Mouse (Mus musculus) G1E-ER4 (cell line): ENCODE data around the gene Snapc1. TPM values are rescaled to one million over a fixed set of nuclear protein-coding genes. Genes with fewer than 3 reads are reported as not detected.

ENCODE experiments used
- GATA1 ChIP-seq: IDR thresholded peaks from one replicate; pipeline ENCODE4 v1.8.0; 2012; ENCODE audit warnings: low read length, inconsistent platforms
- polyA plus RNA-seq: library from polyadenylated mRNA; stranded (reverse); fragments of >175 nt; gene quantifications from 2 replicates; pipeline ENCODE4 v1.2.3, GENCODE M21; 2012

The Snapc1 gene
- 5.2 and 6.6 TPM in 2 replicates for polyA plus RNA-seq

DNA sequence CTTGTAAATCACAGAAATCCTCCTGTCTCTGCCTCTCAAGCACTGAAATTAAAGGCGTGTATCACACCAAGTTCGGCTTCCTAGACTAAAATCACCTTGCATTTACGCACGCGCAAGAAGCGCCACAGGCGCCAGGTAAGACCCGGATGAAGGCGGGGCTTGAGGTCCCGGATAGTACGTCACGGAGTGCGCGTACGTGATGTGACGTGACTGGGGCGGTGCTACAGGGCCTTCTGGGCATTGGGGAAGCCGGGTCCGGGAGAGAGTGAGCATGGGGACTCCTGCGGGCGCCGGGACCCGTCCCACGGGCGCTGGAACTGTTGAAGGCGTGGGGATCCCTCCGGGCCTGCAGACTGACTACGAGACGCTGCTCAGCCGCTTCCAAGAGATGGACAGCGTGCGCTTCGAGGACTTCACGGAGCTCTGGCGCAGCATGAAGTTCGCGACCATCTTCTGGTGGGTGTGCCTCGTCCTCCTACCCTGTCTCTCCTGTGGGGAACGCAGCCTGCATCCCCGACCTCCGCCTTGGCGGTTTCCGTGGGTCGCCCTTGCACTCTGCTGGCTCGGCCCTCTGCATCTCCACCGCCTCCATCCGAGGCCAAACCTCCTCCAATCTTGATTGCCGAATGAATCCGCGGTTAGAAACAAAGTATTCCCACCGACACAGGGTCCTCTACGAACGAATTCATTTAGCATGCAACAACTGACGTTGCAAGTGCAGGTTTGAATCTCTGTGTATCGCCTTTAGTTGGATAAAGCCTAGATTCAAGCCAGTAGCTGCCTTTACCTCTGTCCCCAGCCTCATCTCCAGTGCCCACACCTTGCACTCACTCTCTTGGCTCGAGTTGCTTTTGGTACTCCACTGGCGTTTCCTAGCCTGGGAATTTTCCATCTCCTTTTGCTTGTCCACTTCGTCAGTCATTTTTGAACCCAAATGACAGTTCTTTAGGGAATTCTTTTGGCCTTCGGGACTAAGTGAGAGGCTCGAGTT, at the start of gene Snapc1:
TSS of gene Snapc1 (plus strand) at position 191 of the 991 bp plus-strand sequence.
- TF ChIP-seq GATA1, result no peak

DNA sequence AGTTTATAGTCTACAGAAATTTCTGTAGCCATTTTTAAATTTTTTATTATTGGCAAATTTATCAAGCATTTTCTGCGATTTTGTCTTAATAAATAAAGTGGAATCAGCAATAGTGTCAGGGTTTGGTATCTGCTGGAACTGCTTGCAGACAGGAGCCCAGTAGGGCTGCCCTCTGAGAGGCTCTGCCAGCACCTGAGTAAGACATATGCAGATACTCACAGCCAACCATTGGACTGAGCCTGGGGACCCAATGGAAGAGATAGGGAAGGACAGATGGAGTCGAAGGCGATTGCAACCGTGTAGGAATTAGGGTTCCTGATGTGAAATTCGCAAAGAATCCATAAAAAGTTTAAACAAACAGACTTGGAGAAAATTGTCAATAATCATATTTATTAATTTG, 45.8 kb upstream of the Snapc1 start:
- TF ChIP-seq GATA1, result no peak

DNA sequence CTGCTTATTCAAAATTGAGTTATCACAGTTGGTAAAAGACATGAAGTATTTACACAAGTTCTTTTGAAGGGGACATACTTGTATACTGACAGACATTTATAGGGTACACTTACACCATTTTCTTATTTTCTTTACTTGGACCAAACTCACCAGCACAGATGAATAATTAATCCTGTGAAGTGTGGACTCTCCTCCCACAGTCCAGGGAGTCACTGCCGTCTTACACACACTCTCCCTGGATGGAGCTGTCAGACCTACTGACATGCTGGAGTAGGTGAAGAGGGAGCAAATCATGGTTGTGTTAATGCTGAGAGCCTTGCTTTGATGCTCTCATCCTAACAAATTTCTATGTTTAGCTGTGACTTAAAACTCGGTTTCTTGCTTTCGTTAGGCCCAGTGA, 34.0 kb upstream of the Snapc1 start:
- TF ChIP-seq GATA1, result no peak

DNA sequence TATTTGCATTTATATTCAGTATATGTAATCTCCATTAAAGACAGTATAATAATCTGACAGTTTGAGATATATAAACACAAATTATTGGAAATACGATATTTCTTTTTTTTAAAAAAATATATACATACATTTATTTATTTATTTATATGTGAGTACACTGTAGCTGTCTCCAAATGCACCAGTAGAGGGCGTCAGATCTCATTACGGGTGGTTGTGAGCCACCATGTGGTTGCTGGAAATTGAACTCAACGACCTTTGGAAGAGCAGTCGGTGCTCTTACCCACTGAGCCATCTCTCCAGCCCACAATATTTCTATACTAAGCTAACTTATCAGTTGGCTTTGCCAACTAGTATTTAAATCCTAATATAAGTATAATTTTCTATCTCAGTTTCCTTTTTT, 33.0 kb upstream of the Snapc1 start:
- TF ChIP-seq GATA1, result no peak

DNA sequence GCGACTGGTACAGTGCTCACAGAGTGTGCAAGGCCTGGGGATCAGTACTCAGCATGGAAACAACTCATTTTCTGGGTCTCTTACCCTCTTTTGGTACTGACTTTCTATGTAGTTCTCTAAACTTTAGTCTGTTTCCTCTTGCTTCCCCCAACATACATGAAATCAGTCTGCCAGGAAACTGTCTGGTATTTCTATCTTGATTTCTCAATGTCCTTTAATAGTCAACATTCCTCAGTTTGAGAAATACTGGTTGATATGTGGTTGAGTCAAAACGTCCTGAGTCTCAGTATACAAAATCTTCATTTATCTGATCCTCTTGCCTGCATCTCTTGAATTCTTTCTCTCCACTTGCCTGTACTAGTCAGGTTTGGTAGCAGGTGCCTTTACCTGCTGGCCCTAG, 29.8 kb upstream of the Snapc1 start:
- TF ChIP-seq GATA1, result no peak

DNA sequence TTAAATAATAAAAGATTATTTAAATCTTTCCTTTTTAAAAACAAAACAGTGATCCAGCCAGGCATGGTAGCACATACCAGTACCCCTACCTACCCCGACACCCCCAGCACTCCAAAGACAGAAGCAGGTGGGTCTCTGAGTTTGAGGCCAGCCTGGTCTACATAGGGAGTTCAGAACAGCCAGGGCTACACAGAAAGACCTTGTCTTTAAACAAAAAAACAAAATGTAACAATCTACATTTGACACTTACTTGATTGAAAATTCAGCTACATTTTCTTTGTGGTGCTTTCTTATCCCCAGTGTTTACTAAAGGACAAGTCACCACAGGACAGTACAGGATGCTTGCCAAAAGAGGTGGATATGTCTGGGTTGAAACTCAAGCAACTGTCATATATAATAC, 26.9 kb upstream of the Snapc1 start, which contains the start of gene Gm49321:
TSS of gene Gm49321 (plus strand) at position 301 of the 400 bp plus-strand sequence.
- no peak for TF ChIP-seq GATA1

DNA sequence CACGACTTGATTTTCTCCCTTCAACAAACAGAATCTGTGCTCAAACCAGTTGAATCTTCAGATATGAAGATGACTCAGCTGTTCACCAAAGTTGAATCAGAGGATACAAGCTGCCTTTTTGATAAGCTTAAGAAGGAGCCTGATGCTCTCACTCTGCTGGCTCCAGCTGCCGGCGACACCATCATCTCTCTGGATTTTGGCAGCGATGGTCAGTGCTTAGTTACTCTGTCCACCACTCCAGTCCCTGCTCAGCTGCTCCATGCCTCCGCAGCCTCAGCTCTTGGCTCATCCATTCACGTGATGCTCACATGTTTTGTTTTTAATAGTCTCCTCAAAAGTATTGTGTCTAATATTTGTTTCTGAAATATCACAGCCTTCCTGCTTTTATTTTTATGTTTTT, 24.7 kb upstream of the Snapc1 start:
- TF ChIP-seq GATA1, result no peak

DNA sequence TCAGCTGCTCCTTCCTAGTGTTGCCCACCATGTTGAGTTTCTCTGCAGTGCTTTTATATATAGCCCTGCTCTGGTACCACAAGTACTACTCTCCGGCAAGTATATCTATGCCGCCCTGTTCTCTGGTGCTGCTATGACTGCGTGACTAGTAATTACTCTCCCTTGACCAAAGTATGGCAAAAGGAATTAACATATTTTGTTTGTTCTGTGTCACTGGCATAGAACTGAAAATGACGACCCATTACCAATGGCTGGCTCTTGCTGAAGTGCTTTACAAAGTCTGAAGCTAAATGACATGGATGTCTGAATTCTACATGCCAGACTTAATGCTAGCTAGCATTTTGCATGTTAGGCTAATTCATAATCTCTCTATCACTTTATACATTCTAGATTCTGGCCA, 15.9 kb upstream of the Snapc1 start:
- TF ChIP-seq GATA1, result no peak

DNA sequence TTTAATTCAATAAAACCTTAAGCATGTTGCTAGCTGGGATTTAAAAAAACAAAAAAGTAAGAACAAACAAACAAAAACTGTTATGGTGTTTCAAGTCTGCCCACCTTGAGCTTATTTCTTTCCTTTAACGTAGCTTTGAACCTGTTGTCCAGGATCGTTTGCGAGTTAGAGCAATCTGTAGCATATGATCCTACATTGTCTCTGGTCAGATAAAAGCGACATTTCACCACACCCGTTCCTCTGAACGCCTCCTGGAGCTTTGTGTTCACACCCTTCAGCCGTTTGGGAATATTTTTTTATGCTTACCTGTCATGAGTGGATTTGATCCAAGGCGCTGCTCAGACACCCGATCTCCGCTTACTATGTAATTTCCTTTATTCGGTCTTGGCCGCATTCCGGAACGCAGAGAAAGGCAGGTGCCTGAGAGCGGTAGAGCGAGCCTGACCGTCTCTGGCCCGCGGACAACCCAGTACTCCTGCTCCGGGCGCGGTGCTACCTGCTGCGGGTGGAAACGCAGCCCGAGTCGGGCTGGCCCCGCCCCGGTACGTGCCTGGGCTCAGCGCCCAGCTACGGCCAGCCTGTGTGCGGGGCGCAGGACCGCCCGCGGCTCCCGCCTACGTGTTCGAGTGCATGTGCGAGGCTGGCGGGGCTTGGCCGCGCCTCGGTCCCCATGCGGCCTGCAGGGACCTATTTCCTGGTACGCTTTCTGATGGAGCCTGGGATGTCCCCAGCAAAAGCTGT, 14.8 kb upstream of the Snapc1 start:
- no peak for TF ChIP-seq GATA1

DNA sequence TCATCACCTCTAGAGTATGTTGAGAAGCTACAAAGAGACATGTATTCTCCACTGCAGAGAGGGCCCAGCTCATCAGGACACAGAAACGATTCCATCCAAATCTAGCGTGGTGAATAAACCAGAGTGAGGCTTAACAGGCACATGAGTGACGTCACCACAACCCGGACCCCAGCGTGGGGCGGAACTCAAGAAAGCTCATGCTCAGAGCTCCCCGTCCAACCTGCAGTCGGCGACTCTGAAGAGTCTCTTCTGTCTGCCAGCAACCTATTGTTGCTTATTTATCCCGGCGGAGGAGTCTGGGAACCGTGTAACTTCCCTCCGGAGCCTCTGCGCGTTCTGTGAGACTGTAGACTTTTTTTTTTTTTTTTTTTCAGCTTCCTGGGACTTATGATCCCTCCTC, 11.4 kb upstream of the Snapc1 start:
- TF ChIP-seq GATA1, result no peak

GRCm38 (mm10) chr12:73953420-73954186, 10.7 kb upstream of the Snapc1 start:
- no peak for TF ChIP-seq GATA1

GRCm38 (mm10) chr12:73954785-73955184, 9.5 kb upstream of the Snapc1 start:
- TF ChIP-seq GATA1, result no peak

- no peak for TF ChIP-seq GATA1
Measured at GRCm38 (mm10) chr12:73957676-73958075, 6.6 kb upstream of the Snapc1 start.

- no peak for TF ChIP-seq GATA1
Measured at GRCm38 (mm10) chr12:73958830-73959229, 5.5 kb upstream of the Snapc1 start.

DNA sequence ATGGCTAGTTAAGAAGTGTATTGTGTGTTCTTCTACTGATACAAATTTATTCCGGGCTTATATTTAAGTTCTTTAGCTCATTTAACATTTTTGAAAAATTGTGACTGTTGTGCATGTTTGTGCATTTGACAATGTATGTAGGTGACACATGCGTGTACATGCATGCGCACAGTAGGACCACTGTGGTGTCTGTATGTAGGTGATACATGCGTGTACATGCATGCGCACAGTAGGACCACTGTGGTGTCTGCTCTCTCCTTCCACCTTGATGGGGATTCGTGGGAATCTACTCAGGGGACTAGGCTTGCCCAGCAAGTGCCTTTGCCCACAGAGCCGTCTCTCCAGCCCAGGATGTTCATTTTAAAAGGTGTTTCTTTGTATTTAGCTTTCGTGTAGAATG, 4.9 kb downstream of the Snapc1 start:
- no peak for TF ChIP-seq GATA1

- no peak for TF ChIP-seq GATA1
Measured at GRCm38 (mm10) chr12:73974584-73974983, 10.3 kb downstream of the Snapc1 start.
